Mouse (Mus musculus): Measurements from ENCODE around the gene Olfr1013. TPM values are rescaled to one million over a fixed set of nuclear protein-coding genes. Genes with fewer than 3 reads are reported as not detected.

Gene Olfr1013
- polyA plus RNA-seq, 1 experiment from 2014 or later: not detected

DNA sequence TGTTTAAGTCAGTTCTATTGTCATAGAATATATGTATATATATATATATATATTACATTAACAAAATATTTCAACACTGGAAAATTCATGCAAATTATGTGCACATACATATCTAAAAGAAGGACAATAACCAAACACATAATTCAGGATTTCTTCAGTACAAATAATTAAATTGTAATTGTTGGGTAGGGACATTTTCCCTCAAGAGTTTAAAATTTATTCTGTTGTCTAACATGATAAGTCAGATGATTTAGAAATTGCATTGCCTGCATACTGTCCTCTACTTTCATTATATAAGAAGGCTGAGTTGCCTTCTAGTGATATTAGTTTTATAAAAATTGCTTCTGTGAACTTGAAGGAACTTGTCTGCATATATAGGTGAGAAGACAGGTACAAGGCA lies 51.3 kb downstream of the Olfr1013 start, which contains the start of gene Olfr1018:
Gene Olfr1018 (plus strand): TSS at position 301 of the 400 bp plus-strand sequence.
- DNase-seq (ENCODE audit: low spot score) (no peak), ATAC-seq (replicated peaks; ENCODE audit: low FRiP score) (no peak)
- Histone ChIP-seq H3K27me3 (replicated peaks; ENCODE audit: control insufficient read depth, insufficient read depth, low read length) (no peaks in the 10 kb centered on the region), H3K4me3 (ENCODE audit: low read depth, low read length) (no peak within 1 kb of the TSS), H3K9ac (ENCODE audit: low read depth, low read length) (no peak within 1 kb of the TSS), H3K4me1 (replicated peaks; ENCODE audit: control insufficient read depth, insufficient read depth, low read length) (no peaks in the 10 kb centered on the region), H3K36me3 (ENCODE audit: control insufficient read depth, insufficient read depth, low read length) (no peaks in the 10 kb centered on the region), H3K4me2 (no peak within 1 kb of the TSS), H3K27ac (ENCODE audit: low read depth, low read length) (no peak within 1 kb of the TSS), H3K9me3 (ENCODE audit: control insufficient read depth, low read length) (no peaks in the 10 kb centered on the region)

Other genes starting within 250 kb of the Olfr1013 start
- gene 4833423E24Rik, start 248.1 kb upstream of the Olfr1013 start, polyA plus RNA-seq (2014; fragmentation: Nextera tagmentation; extraction: Ambion mirVana): not detected in 2 replicates
- gene Olfr996, start 187.9 kb upstream of the Olfr1013 start, polyA plus RNA-seq (2014; fragmentation: Nextera tagmentation; extraction: Ambion mirVana): not detected in 2 replicates
- not detected in 2 replicates for gene Olfr998, start 178.2 kb upstream of the Olfr1013 start, polyA plus RNA-seq (2014; fragmentation: Nextera tagmentation; extraction: Ambion mirVana)
- gene Olfr1000, start 155.2 kb upstream of the Olfr1013 start, polyA plus RNA-seq (2014; fragmentation: Nextera tagmentation; extraction: Ambion mirVana): not detected in 2 replicates
- gene Olfr1002, start 116.4 kb upstream of the Olfr1013 start, polyA plus RNA-seq (2014; fragmentation: Nextera tagmentation; extraction: Ambion mirVana): not detected in 2 replicates
- gene Olfr154, start 102.6 kb upstream of the Olfr1013 start, polyA plus RNA-seq (2014; fragmentation: Nextera tagmentation; extraction: Ambion mirVana): not detected in 2 replicates
- not detected in 2 replicates for gene Olfr1006, start 88.3 kb upstream of the Olfr1013 start, polyA plus RNA-seq (2014; fragmentation: Nextera tagmentation; extraction: Ambion mirVana)
- gene Olfr1008, start 77.7 kb upstream of the Olfr1013 start, polyA plus RNA-seq (2014; fragmentation: Nextera tagmentation; extraction: Ambion mirVana): not detected in 2 replicates
- gene Olfr1009, start 51.7 kb upstream of the Olfr1013 start, polyA plus RNA-seq (2014; fragmentation: Nextera tagmentation; extraction: Ambion mirVana): not detected in 2 replicates
- gene Olfr1012, start 4.3 kb upstream of the Olfr1013 start, polyA plus RNA-seq (2014; fragmentation: Nextera tagmentation; extraction: Ambion mirVana): not detected in 2 replicates
- not detected in 2 replicates for gene Olfr1014, start 5.6 kb downstream of the Olfr1013 start, polyA plus RNA-seq (2014; fragmentation: Nextera tagmentation; extraction: Ambion mirVana)
- not detected in 2 replicates for gene Olfr1015, start 14.9 kb downstream of the Olfr1013 start, polyA plus RNA-seq (2014; fragmentation: Nextera tagmentation; extraction: Ambion mirVana)
- not detected in 2 replicates for gene Olfr1016, start 35.4 kb downstream of the Olfr1013 start, polyA plus RNA-seq (2014; fragmentation: Nextera tagmentation; extraction: Ambion mirVana)
- gene Olfr1018, start 51.4 kb downstream of the Olfr1013 start, polyA plus RNA-seq (2014; fragmentation: Nextera tagmentation; extraction: Ambion mirVana): not detected in 2 replicates
- gene Olfr1019, start 78.4 kb downstream of the Olfr1013 start, polyA plus RNA-seq (2014; fragmentation: Nextera tagmentation; extraction: Ambion mirVana): not detected in 2 replicates
- not detected in 2 replicates for gene Olfr1020, start 79.9 kb downstream of the Olfr1013 start, polyA plus RNA-seq (2014; fragmentation: Nextera tagmentation; extraction: Ambion mirVana)
- not detected in 2 replicates for gene Olfr1022, start 101.5 kb downstream of the Olfr1013 start, polyA plus RNA-seq (2014; fragmentation: Nextera tagmentation; extraction: Ambion mirVana)
- not detected in 2 replicates for gene Olfr1023, start 118.5 kb downstream of the Olfr1013 start, polyA plus RNA-seq (2014; fragmentation: Nextera tagmentation; extraction: Ambion mirVana)
- gene Olfr1024, start 138.0 kb downstream of the Olfr1013 start, polyA plus RNA-seq (2014; fragmentation: Nextera tagmentation; extraction: Ambion mirVana): not detected in 2 replicates
- not detected in 2 replicates for gene Olfr1025-ps1, start 148.1 kb downstream of the Olfr1013 start, polyA plus RNA-seq (2014; fragmentation: Nextera tagmentation; extraction: Ambion mirVana)
- not detected in 2 replicates for gene Olfr1026, start 154.5 kb downstream of the Olfr1013 start, polyA plus RNA-seq (2014; fragmentation: Nextera tagmentation; extraction: Ambion mirVana)
- gene Olfr1028, start 183.3 kb downstream of the Olfr1013 start, polyA plus RNA-seq (2014; fragmentation: Nextera tagmentation; extraction: Ambion mirVana): not detected in 2 replicates
- not detected in 2 replicates for gene Olfr1029, start 206.8 kb downstream of the Olfr1013 start, polyA plus RNA-seq (2014; fragmentation: Nextera tagmentation; extraction: Ambion mirVana)
- not detected in 2 replicates for gene Olfr1030, start 212.2 kb downstream of the Olfr1013 start, polyA plus RNA-seq (2014; fragmentation: Nextera tagmentation; extraction: Ambion mirVana)
- gene Olfr1031, start 223.2 kb downstream of the Olfr1013 start, polyA plus RNA-seq (2014; fragmentation: Nextera tagmentation; extraction: Ambion mirVana): not detected in 2 replicates
- not detected in 2 replicates for gene Olfr1032, start 238.4 kb downstream of the Olfr1013 start, polyA plus RNA-seq (2014; fragmentation: Nextera tagmentation; extraction: Ambion mirVana)